8 mouse cellular contexts compared by ENCODE assay signal in the genomic region with DNA sequence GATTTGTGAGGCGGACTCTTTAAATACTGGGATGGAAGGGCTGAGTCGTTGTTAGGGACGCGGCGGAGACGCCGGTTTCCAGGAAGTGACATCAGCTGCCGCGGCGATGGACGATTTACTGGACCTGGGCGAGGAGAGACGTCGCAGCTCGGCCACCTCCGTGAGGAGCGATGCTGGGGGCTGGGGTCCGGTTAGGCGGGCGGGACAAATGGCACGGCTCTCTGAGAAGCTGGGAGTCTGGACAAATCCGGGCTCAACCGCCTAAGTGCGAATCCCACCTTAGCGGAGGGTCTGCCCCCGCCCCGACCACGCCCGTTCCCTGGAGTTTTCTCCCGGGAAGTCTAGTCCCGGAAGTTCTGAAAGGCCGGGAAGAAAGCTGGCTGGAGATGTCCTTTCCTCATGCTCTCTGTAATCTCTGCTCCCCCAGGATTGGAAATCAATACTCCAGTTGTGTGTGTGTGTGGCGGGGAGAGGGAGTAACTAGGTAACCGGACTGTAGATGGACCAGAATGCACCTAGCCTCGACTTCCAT. TPM values are rescaled to one million over a fixed set of nuclear protein-coding genes. Genes with fewer than 3 reads are reported as not detected.
DNase-seq lines count a peak whose midpoint lies in the region; ATAC-seq and TF ChIP-seq lines count a peak whose summit lies in the region.

A gene (plus strand): TSS at position 61 of the 532 bp plus-strand sequence.

- peak within 1 kb of the TSS; percentile 73 for H3K9ac ChIP-seq in hindbrain, embryonic 16.5 days (ENCODE audit: low read depth, low read length)

- ATAC-seq in hindbrain, embryonic 16.5 days: peak; percentile 82
- ATAC-seq in megakaryocyte, adult 5-6 weeks (ENCODE audit: poor library complexity, severe bottlenecking): peak; percentile 40; the same call in 1 of the 2 replicates
- no peak for ATAC-seq in monocyte, adult 5-6 weeks (replicated peaks; ENCODE audit: insufficient number of reproducible peaks, low FRiP score, low TSS enrichment, poor library complexity, severe bottlenecking)

- intact Hi-C loops in gastrocnemius, adult 2 months (cut with DNase I): loop anchor here (5.0 kb wide), 1 partner anchor 335 kb away; a partner anchor contains a TSS

- under 1% methylated on average over 35 of the region's 35 CpGs for WGBS in hindbrain, embryonic 16.5 days

- H3K4me1 ChIP-seq in hindbrain, embryonic 16.5 days (ENCODE audit: control insufficient read depth, insufficient read depth, low read depth, low read length): peaks cover 19% of the 10 kb centered on the region

- DNase-seq in ZHBTc4 (ENCODE audit: low read depth, low spot score): peak; percentile 82
- peak; percentile 90 to 91 for DNase-seq in cerebellum, postnatal 25 days
- peak; percentile 90 for DNase-seq in gastrocnemius, adult 2 months
- DNase-seq in left cerebral cortex, adult 8-10 months (ENCODE audit: low spot score in 2 of 2): peak; percentile 62 to 69
- peak; percentile 82 for DNase-seq in right cerebral cortex, postnatal 25 days

- H3K27me3 ChIP-seq in hindbrain, embryonic 16.5 days (replicated peaks; ENCODE audit: control insufficient read depth, insufficient read depth, low read length): no peaks in the 10 kb centered on the region

- H3K4me3 ChIP-seq in gastrocnemius, adult 2 months: peak within 1 kb of the TSS; percentile 89
- H3K4me3 ChIP-seq in hindbrain, embryonic 16.5 days (ENCODE audit: low read length): peak within 1 kb of the TSS; percentile 78

- peak within 1 kb of the TSS; percentile 75 for H3K4me2 ChIP-seq in hindbrain, embryonic 16.5 days (ENCODE audit: low read length)

- no peaks in the 10 kb centered on the region for H3K9me3 ChIP-seq in hindbrain, embryonic 16.5 days (ENCODE audit: control insufficient read depth, low read length)

- peak within 1 kb of the TSS; percentile 93 for H3K27ac ChIP-seq in gastrocnemius, adult 2 months
- peak within 1 kb of the TSS; percentile 65 for H3K27ac ChIP-seq in hindbrain, embryonic 16.5 days (ENCODE audit: low read depth, low read length)

- TF ChIP-seq CTCF in gastrocnemius, adult 2 months (IDR thresholded peaks at IDR 0.05): no peak

- no peaks in the 10 kb centered on the region for H3K36me3 ChIP-seq in hindbrain, embryonic 16.5 days (ENCODE audit: control insufficient read depth, insufficient read depth, low read length)

RNA-seq across cellular contexts. Expression of the gene that starts here (rescaled TPM):
- 10 to 100 TPM in 1 of 2 experiments, 1 to 10 TPM in 1; 8.4 to 13.6 TPM for total RNA-seq in gastrocnemius, adult 2 months (2021)
- polyA plus RNA-seq in hindbrain, embryonic 16.5 days (2015; fragmentation: Nextera tagmentation; extraction: Ambion mirVana): 43.0 and 43.3 TPM in 2 replicates
- total RNA-seq in left cerebral cortex, adult 8-10 months (2022): 10 to 100 TPM; 13.8 to 16.1 (median 15.1) TPM
- 0.49 and 0.91 TPM in 2 replicates for total RNA-seq in megakaryocyte, adult 5-6 weeks (2015)
- total RNA-seq in megakaryocyte, adult 5-6 weeks (2017): 0.37 TPM in 1 of 2 replicates, not detected in the other
- 4.9 TPM in 1 of 3 replicates, not detected in the others for total RNA-seq in monocyte, adult 5-6 weeks (2017)

Comparison
In these comparisons a context has a peak if more than half of its experiments do, and no peak if none do; other contexts are left out.
1. Peak in ATAC-seq in megakaryocyte, adult 5-6 weeks; RNA of the gene not detected or under 1 TPM.